Mouse (Mus musculus) telencephalon, adult 2 months (tissue): ENCODE data around the gene Dlg2.

Experiments
- DNase-seq: peaks from one replicate; pipeline ENCODE4 v3.0.0-alpha.2; 2011; ENCODE audit warnings: low read depth, low spot score

Gene Dlg2

GRCm38 (mm10) chr7:91724397-91724796 is 1247.9 kb downstream of the Dlg2 start:
- no peak for DNase-seq

- no peak for DNase-seq
Observed at GRCm38 (mm10) chr7:91740748-91741147, 1264.3 kb downstream of the Dlg2 start.

GRCm38 (mm10) chr7:91753151-91753861 is 1276.8 kb downstream of the Dlg2 start:
- no peak for DNase-seq

GRCm38 (mm10) chr7:91767648-91768047 is 1291.2 kb downstream of the Dlg2 start:
- DNase-seq: no peak

GRCm38 (mm10) chr7:91778673-91779072 is 1302.2 kb downstream of the Dlg2 start:
- no peak for DNase-seq

GRCm38 (mm10) chr7:91784617-91785016 is 1308.1 kb downstream of the Dlg2 start:
- DNase-seq: no peak

GRCm38 (mm10) chr7:91785445-91785844 is 1309.0 kb downstream of the Dlg2 start:
- DNase-seq: peak; percentile 47

- DNase-seq: peak; percentile 50
Observed at GRCm38 (mm10) chr7:91785871-91786270, 1309.4 kb downstream of the Dlg2 start.

GRCm38 (mm10) chr7:91790949-91791564 is 1314.6 kb downstream of the Dlg2 start:
- DNase-seq: no peak

- DNase-seq: no peak
Observed at GRCm38 (mm10) chr7:91806632-91807031, 1330.2 kb downstream of the Dlg2 start.

- DNase-seq: no peak
Observed at GRCm38 (mm10) chr7:91810774-91811173, 1334.3 kb downstream of the Dlg2 start.

GRCm38 (mm10) chr7:91818004-91818403 is 1341.5 kb downstream of the Dlg2 start:
- DNase-seq: no peak

- DNase-seq: no peak
Observed at GRCm38 (mm10) chr7:91832207-91832606, 1355.7 kb downstream of the Dlg2 start.

- DNase-seq: no peak
Observed at GRCm38 (mm10) chr7:91845723-91846122, 1369.3 kb downstream of the Dlg2 start.

- no peak for DNase-seq
Observed at GRCm38 (mm10) chr7:91849364-91849763, 1372.9 kb downstream of the Dlg2 start.

GRCm38 (mm10) chr7:91853653-91854052 is 1377.2 kb downstream of the Dlg2 start:
- DNase-seq: no peak

GRCm38 (mm10) chr7:91856931-91857330 is 1380.5 kb downstream of the Dlg2 start:
- no peak for DNase-seq

GRCm38 (mm10) chr7:91862806-91863531 is 1386.5 kb downstream of the Dlg2 start:
- no peak for DNase-seq

GRCm38 (mm10) chr7:91868919-91869318 is 1392.4 kb downstream of the Dlg2 start:
- DNase-seq: no peak

GRCm38 (mm10) chr7:91876831-91877230 is 1400.4 kb downstream of the Dlg2 start:
- DNase-seq: no peak

- DNase-seq: no peak
Observed at GRCm38 (mm10) chr7:91877804-91878203, 1401.3 kb downstream of the Dlg2 start.

GRCm38 (mm10) chr7:91886336-91886735 is 1409.9 kb downstream of the Dlg2 start:
- no peak for DNase-seq

- peak; percentile 66 for DNase-seq
Observed at GRCm38 (mm10) chr7:91893991-91894390, 1417.5 kb downstream of the Dlg2 start.
